Mouse (Mus musculus) midbrain, embryonic 12.5 days (tissue): Measurements from ENCODE around the gene Pmp22. TPM values are rescaled to one million over a fixed set of nuclear protein-coding genes. Genes with fewer than 3 reads are reported as not detected.

Experiments used
- ATAC-seq: fragments of 200-750 bp; cut with Nextera tagmentation; 2 replicates; pipeline ENCODE4 v1.8.0; 2017; ENCODE audit warnings: low read depth, moderate TSS enrichment, moderate library complexity; ENCODE audit not compliant: low FRiP score
- H3K27ac ChIP-seq: fragments of 300-500 bp; sonication (generic); replicated peaks from 2 replicates; pipeline ENCODE4 v1.5.1; 2016; ENCODE audit warnings: mild to moderate bottlenecking
- H3K27me3 ChIP-seq: fragments of 300-500 bp; sonication (generic); 2 replicates; pipeline ENCODE4 v1.6.1; 2016; ENCODE audit warnings: mild to moderate bottlenecking
- H3K36me3 ChIP-seq: fragments of 300-500 bp; sonication (generic); 2 replicates; pipeline ENCODE4 v1.6.1; 2016
- H3K4me1 ChIP-seq: fragments of 300-500 bp; sonication (generic); 2 replicates; pipeline ENCODE4 v1.6.1; 2016
- H3K4me2 ChIP-seq: fragments of 300-500 bp; sonication (generic); replicated peaks from 2 replicates; pipeline ENCODE4 v1.6.1; 2016; ENCODE audit warnings: mild to moderate bottlenecking, moderate library complexity
- H3K4me3 ChIP-seq: fragments of 300-500 bp; sonication (generic); 2 replicates; pipeline ENCODE4 v1.5.1; 2016; ENCODE audit warnings: mild to moderate bottlenecking
- H3K9ac ChIP-seq: fragments of 300-500 bp; sonication (generic); replicated peaks from 2 replicates; pipeline ENCODE4 v1.6.1; 2016; ENCODE audit warnings: mild to moderate bottlenecking, moderate library complexity
- H3K9me3 ChIP-seq: fragments of 300-500 bp; sonication (generic); 2 replicates; pipeline ENCODE4 v1.6.1; 2016; ENCODE audit warnings: mild to moderate bottlenecking
- WGBS: fragments of 180-500 bp; shearing (Covaris S2); methylation state at CpG from one replicate; pipeline ENCODE4 v1.1.7; 2016; 5-methylcytosine and 5-hydroxymethylcytosine counted together
- polyA plus RNA-seq: library from polyadenylated mRNA; unstranded; fragments of >200 nt; fragmentation: Nextera tagmentation; extraction: Ambion mirVana; gene quantifications from 2 replicates; pipeline ENCODE4 v1.2.1, GENCODE M21; 2016

The Pmp22 gene
- polyA plus RNA-seq, 1 experiment from 2014 or later = 41.6 TPM

DNA sequence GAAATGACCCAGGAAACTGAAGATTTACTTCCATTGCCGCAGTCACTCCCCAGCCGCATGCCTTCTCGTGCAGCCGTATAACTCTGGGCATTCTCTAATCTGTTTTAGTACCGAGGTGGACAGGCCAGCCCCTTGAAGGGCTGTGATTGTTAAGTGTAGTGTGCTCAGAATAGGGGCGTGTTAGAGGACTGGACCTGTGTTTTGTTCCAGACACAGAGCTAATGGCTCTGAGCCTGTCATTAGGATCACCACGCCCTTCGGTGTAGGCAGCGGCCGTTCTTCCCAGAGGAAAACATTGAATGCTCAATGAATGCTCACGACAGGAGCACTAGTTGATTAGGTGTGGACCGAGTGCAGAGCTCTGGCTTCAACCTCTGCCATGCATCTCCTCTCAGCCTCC is 1.1 kb downstream of the Pmp22 start:
- Histone ChIP-seq H3K36me3 (no peaks in the 10 kb centered on the region), H3K4me3 (no peak overlapping the region), H3K27ac (no peak overlapping the region), H3K9me3 (no peaks in the 10 kb centered on the region), H3K27me3 (peaks cover 74% of the 10 kb centered on the region), H3K9ac (no peak overlapping the region), H3K4me1 (peaks cover 22% of the 10 kb centered on the region), H3K4me2 (no peak overlapping the region)
- no peak for ATAC-seq
- 71% methylated on average over 12 of the region's 12 CpGs for WGBS

DNA sequence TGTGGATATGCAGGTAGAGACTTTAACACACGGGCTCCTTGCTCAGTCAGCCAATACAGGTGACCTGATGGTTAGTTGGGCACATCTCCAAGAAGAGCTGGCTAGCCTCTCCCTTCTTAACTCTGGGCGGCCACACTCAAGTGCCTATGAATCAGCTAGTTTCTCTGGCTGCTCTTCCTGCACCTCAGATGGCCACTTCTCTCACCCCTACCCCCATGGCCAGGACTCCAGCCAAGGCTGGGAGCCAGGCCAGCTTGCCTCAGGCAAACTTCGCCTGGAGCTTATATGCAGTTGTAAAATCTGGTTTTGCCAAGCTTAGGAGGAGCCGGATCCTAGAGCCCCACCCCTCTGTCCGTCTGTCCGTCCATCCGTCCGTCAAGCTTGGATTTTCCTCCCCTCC is 1.7 kb downstream of the Pmp22 start:
- Histone ChIP-seq H3K4me2 (0 out of 2 replicates have a peak overlapping the region, but pooled peaks have one; percentile 91), H3K27ac (no peak overlapping the region), H3K4me3 (no peak overlapping the region), H3K27me3 (peaks cover 78% of the 10 kb centered on the region), H3K36me3 (no peaks in the 10 kb centered on the region), H3K9ac (no peak overlapping the region), H3K9me3 (no peaks in the 10 kb centered on the region), H3K4me1 (peaks cover 22% of the 10 kb centered on the region)
- ATAC-seq = no peak
- 58% methylated on average over 8 of the region's 8 CpGs for WGBS

DNA sequence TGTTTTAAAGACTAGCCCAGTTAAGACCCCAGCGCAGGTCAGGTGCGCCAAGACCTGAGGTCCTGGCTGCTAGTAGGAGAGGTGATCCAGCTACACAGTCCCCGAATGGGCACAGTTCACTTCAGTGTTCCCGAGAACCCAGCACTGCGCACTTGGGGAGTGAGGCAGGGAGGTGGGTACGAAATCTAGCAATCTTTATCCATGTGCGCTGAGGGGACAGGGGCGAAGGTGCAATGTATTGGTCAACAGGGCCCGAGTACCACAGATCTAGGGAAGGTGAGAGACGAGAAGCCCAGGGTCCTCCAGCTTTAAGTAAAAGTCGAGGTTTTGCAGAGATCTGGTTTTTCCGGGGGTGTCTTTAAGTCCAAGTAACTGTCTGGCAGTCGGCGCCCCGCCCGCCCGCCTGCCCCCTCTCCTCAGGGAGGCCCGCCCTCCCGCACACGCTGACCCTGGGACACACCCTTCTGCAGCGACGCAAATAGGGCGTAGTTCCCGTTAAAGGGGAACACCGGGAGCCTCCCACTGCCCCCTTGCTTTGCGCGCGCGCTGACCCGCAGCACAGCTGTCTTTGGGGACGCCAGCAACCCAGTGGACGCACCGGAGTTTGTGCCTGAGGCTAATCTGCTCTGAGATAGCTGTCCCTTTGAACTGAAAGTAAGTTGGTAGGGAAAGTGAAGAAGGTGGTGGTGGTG is 2.4 kb downstream of the Pmp22 start:
- no peaks in the 10 kb centered on the region for H3K36me3 ChIP-seq
- 4% methylated on average over 33 of the region's 33 CpGs for WGBS
- H3K4me2 ChIP-seq = peak overlapping the region; percentile 91
- peaks cover 78% of the 10 kb centered on the region for H3K27me3 ChIP-seq
- H3K9ac ChIP-seq = no peak overlapping the region; the same call in 1 of the 2 replicates
- no peak overlapping the region for H3K27ac ChIP-seq
- peaks cover 22% of the 10 kb centered on the region for H3K4me1 ChIP-seq
- H3K9me3 ChIP-seq = no peaks in the 10 kb centered on the region
- ATAC-seq = no peak
- H3K4me3 ChIP-seq = peak overlapping the region; percentile 53

DNA sequence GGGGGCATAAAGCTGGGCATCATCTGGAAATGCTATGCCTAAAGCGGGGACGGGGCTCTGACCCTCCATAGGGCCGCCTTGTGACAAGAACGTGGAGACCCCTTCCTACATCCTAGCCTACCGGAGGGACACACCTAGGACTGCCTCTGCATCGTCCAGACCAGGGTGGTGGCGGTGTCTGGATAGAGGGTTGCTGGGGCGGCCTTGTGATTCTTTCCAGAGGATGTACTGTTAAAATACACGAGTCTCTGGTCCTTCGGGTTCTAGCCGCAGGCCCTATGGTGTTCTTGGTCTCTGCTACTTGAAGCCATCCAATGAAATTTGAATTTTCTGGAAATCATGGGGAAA is 2.9 kb downstream of the Pmp22 start:
- no peak for ATAC-seq
- WGBS = 6% methylated on average over 11 of the region's 11 CpGs

DNA sequence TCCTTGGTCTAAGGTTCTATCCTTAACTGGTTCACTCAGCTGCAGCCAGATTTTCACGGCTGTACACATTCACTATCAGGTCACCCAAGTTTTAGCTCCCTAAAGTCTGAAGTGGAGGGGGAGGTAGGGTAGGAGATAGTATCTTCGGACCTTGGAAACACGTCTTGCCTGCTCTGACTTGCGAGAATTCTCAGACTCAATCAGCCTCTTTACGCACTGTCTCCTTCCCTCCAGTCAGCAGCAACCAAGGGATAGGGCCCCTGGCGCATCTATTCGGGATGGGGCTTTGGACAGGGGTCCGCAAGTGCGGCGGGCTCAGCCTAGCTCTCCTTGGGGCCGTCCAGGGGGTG is 3.3 kb downstream of the Pmp22 start:
- Histone ChIP-seq H3K36me3 (no peaks in the 10 kb centered on the region), H3K9ac (peak overlapping the region; percentile 54), H3K27me3 (peaks cover 81% of the 10 kb centered on the region), H3K4me1 (peaks cover 22% of the 10 kb centered on the region), H3K4me2 (peak overlapping the region; percentile 91), H3K9me3 (no peaks in the 10 kb centered on the region), H3K27ac (peak overlapping the region; percentile 35; the same call in 1 of the 2 replicates), H3K4me3 (peak overlapping the region; percentile 53)
- ATAC-seq = no peak
- WGBS = 1% methylated on average over 11 of the region's 11 CpGs

More for the DNA sequence above, 2.9 kb downstream of the Pmp22 start:
- Histone ChIP-seq H3K4me3 (peak overlapping the region; percentile 53), H3K9ac (no peak overlapping the region; the same call in 1 of the 2 replicates), H3K27me3 (peaks cover 78% of the 10 kb centered on the region), H3K4me1 (peaks cover 22% of the 10 kb centered on the region), H3K9me3 (no peaks in the 10 kb centered on the region), H3K4me2 (peak overlapping the region; percentile 91), H3K27ac (no peak overlapping the region), H3K36me3 (no peaks in the 10 kb centered on the region)

DNA sequence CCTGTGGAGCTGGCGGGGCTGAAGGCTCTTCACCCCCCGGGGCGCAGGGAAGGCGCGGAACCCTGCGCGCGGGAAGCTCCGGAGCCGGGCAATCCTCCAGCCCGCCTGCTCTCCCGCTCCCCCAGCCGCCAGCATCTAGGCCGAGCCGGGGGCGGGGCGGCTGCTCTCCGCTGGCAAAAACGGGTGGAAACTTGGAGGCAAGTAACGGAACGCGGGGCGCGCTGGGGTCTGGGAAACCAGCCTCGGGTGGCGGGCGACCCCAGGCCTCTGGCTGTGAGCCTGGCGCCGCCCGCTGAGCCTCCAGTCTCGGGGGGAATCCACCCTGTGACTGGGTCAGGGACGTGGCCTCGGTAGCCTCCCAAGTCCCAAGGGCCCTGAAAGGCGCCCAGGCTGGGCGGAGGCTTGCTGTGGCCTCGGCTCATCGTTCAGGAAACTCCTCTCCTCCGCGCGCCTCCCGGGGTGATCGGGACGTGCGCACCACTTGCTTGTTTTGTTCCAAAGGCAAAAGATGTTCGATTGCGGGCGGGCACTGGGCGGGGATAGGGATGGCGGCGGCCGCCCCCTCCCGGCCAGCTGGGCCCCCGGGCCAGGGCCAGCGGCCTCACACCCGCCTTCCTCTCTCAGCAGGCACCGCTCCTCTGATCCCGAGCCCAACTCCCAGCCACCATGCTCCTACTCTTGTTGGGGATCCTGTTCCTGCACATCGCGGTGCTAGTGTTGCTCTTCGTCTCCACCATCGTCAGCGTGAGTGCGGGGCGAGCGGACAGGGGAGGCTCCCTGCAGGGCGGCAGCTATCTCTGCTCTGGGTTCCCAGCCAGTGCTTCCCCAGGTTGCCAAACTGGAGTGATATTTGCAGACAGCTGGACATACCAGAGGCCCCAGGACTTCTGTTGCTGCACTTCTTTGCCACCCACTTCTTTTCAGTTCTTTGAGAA is 4.0 kb downstream of the Pmp22 start:
- WGBS = under 1% methylated on average over 65 of the region's 66 CpGs
- Histone ChIP-seq H3K9me3 (no peaks in the 10 kb centered on the region), H3K27ac (peak overlapping the region; percentile 35), H3K4me3 (peak overlapping the region; percentile 53), H3K4me1 (peaks cover 22% of the 10 kb centered on the region), H3K36me3 (no peaks in the 10 kb centered on the region), H3K9ac (peak overlapping the region; percentile 54), H3K27me3 (peaks cover 78% of the 10 kb centered on the region), H3K4me2 (peak overlapping the region; percentile 91)
- ATAC-seq = peak; percentile 38; the same call in 1 of the 2 replicates

DNA sequence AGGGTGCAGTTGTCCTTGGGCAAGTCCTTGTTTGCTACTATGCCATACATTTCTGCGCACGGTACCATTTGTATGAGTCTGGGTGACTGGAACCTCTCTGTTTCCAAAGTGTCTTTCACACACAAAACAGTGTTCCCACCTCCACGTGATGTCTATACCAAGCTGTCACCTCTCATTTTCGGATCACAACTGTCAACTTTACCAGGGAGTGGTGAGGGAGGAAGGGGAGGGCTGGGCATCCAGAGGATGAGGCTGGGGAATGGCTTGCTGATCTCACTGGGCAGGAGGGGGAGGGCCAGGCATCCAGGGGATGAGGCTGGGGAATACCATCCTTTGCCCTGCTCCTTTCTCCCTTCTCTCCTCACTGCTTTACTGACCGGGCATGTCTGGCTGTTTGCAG is 5.2 kb downstream of the Pmp22 start:
- H3K27ac ChIP-seq = no peak overlapping the region
- no peaks in the 10 kb centered on the region for H3K9me3 ChIP-seq
- H3K27me3 ChIP-seq = peaks cover 66% of the 10 kb centered on the region
- no peaks in the 10 kb centered on the region for H3K36me3 ChIP-seq
- 89% methylated on average over 5 of the region's 5 CpGs for WGBS
- H3K4me2 ChIP-seq = no peak overlapping the region
- no peak overlapping the region for H3K4me3 ChIP-seq
- no peak overlapping the region for H3K9ac ChIP-seq
- peaks cover 22% of the 10 kb centered on the region for H3K4me1 ChIP-seq
- ATAC-seq = no peak

DNA sequence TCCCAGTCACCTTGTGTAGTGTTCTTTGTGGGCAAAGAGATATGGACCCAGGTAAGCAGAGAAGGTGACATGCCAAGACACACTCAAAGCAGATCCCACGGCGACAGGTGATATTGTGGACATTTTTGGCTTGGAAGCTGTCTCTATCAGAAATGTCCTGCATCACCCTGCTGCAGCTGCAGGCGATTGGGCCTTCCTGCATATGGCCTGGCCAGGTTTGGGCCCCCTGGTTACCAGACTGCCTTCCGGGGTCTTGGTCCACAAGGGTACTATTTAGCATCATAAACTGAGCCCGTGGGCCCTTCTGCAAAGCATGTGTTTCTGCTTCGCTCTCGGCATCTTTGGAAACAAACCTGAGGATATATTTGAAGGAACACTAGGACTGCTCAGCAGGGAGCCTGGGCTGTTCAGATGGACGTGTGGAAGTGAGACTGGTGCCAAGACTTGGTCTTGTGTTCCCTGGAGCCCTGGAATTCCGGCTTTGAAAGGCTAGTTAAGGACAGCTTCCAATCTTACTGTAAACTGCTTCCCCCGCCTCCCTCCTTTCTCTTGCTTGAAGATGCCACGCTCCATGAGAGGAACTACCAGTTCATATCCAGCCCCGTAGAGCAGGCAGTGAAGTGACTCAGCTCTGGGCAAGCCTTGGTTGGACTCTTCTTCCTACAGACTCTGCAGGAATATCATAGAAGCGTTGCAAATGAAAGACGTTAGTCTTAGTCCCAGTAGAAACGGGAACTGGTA is 6.1 kb downstream of the Pmp22 start:
- Histone ChIP-seq H3K4me1 (peaks cover 22% of the 10 kb centered on the region), H3K9ac (no peak overlapping the region), H3K27me3 (peaks cover 57% of the 10 kb centered on the region), H3K4me3 (no peak overlapping the region), H3K27ac (no peak overlapping the region), H3K36me3 (no peaks in the 10 kb centered on the region), H3K4me2 (no peak overlapping the region), H3K9me3 (no peaks in the 10 kb centered on the region)
- 74% methylated on average over 15 of the region's 15 CpGs for WGBS
- ATAC-seq = no peak

DNA sequence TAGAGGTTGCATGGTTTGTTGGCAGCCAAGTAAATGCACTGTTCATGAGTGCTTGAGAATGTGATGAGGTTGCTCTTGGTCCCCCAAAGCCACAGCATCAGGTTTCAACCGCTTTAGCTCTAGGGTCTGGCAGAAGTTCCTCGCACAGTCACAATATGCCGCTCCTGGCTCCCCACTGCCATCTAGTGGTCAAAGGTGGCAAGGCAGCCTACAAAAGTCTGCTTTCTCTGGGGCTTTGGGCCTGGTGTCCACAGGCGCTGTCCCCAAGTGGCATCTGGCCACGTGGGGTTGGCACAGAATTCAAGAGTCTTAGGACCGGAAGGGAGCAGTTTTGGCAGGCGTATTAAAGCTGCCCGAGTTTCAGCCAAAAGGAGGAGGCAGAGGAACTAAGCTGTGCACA is 6.8 kb downstream of the Pmp22 start:
- peaks cover 22% of the 10 kb centered on the region for H3K4me1 ChIP-seq
- H3K4me3 ChIP-seq = no peak overlapping the region
- no peak overlapping the region for H3K27ac ChIP-seq
- H3K4me2 ChIP-seq = no peak overlapping the region
- H3K27me3 ChIP-seq = peaks cover 50% of the 10 kb centered on the region
- no peak overlapping the region for H3K9ac ChIP-seq
- no peaks in the 10 kb centered on the region for H3K36me3 ChIP-seq
- 4% methylated on average over 8 of the region's 8 CpGs for WGBS
- ATAC-seq = peak; percentile 58; the same call in 1 of the 2 replicates
- no peaks in the 10 kb centered on the region for H3K9me3 ChIP-seq

DNA sequence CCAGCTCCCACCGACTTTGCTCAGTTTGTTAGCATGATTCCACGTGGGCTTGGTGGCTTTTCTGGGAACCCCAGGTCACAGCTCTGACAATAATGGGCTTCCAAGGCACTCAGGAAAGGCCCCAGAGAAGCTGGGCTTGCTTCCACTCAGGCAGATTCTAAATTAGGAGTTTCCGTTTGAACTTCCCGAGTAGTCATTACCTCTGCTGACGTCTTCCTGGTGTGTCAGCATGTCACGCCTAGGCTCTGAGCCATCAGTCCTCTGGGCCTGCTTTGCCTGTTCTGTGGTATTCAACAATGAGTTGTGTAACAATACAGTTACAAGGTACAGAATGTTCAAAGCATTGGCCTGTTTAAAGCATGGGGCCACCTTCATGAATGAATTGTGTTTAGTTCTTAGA is 7.4 kb downstream of the Pmp22 start:
- Histone ChIP-seq H3K4me1 (peaks cover 19% of the 10 kb centered on the region), H3K9me3 (no peaks in the 10 kb centered on the region), H3K4me3 (no peak overlapping the region), H3K27me3 (peaks cover 44% of the 10 kb centered on the region), H3K4me2 (no peak overlapping the region), H3K9ac (no peak overlapping the region), H3K36me3 (no peaks in the 10 kb centered on the region), H3K27ac (no peak overlapping the region)
- ATAC-seq = no peak
- WGBS = 83% methylated on average over 6 of the region's 6 CpGs

DNA sequence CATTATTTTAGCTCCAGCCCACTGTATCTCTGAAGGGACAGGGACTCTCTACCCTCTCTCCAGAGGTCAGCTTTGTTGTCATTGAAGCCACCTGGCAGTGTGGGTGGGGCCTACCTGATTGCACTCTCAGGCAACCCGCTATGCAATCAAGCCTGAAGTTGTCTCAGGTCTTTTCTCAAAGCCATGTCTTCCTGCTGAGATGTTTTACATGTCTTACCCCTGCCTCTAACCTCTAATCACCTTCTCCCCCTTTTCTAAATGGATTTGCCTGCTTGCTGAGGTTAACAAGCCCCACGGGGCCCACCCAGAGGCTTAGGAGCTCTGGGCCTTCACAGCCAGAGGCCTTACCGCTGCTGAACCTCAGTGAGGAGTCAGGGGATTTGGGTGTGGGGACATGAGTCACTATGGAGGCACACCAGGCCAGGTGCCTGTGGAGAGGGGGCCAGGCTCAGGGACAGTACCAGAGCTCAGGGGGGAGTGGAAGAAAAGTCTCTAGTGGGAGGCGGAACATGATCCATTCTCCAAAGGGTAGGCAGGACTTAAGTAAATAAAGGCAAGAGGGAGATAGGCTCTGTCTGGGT is 8.1 kb downstream of the Pmp22 start:
- peaks cover 14% of the 10 kb centered on the region for H3K4me1 ChIP-seq
- no peak for ATAC-seq
- H3K9me3 ChIP-seq = no peaks in the 10 kb centered on the region
- no peak overlapping the region for H3K4me3 ChIP-seq
- no peak overlapping the region for H3K27ac ChIP-seq
- no peaks in the 10 kb centered on the region for H3K36me3 ChIP-seq
- 57% methylated on average over 4 of the region's 4 CpGs for WGBS
- peaks cover 37% of the 10 kb centered on the region for H3K27me3 ChIP-seq
- H3K4me2 ChIP-seq = no peak overlapping the region
- no peak overlapping the region for H3K9ac ChIP-seq
